Mouse (Mus musculus): ENCODE results near the gene Rras.

DNA sequence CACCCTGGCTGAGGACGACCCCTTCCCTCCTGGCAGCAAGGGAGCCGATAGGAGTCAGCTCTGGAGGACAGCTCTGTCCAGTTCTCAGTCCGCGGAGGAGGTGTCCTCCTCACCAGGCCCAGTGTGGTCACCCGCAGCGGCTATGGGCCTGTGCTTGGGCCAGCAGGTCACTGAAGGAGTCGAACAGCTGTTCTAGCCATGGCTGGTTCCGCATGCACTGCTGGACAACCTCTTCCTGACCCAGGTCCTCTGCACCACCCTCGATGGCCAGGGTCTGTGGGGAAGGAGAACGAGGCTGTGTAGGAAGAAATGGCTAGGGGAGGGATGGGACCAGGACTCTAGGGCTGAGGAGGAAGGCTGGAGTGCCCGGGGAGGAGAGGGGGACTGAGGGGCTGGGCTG lies 10.6 kb downstream of the Rras start:
- TF ChIP-seq CTCF (IDR thresholded peaks at IDR 0.05; ENCODE audit: low read depth, low read length), result no peak
- TF ChIP-seq GATA2 (IDR thresholded peaks at IDR 0.05; ENCODE audit: borderline replicate concordance, low read depth, low read length), result no peak
- no peak for TF ChIP-seq GATA1 (IDR thresholded peaks at IDR 0.05; ENCODE audit: borderline replicate concordance, low read length)
